ENCODE assay signal across 19 mouse cellular contexts in genomic region chr2:32104122-32104521, GRCm38 (mm10). TPM values are rescaled to one million over a fixed set of nuclear protein-coding genes. Genes with fewer than 3 reads are reported as not detected.
DNase-seq lines count a peak whose midpoint lies in the region; ATAC-seq lines count a peak whose summit lies in the region.
"Had no signal": no experiment of that assay in that cellular context is flagged by ENCODE, and none has a peak within 500 bp of the region (broad histone marks: within the 10 kb centered on the region; RNA-seq: fewer than 3 reads in every experiment).

No protein-coding gene starts in this region.

- H3K9me3 ChIP-seq in heart, embryonic 15.5 days (replicated peaks): no peaks in the 10 kb centered on the region
- 0 out of 2 replicates have a peak, but pooled peaks cover 5% of the 10 kb centered on the region for H3K9me3 ChIP-seq in midbrain, embryonic 10.5 days (replicated peaks)
- H3K9me3 ChIP-seq in midbrain, embryonic 13.5 days: peaks cover 3% of the 10 kb centered on the region; the same call in 1 of the 2 replicates
- H3K9me3 ChIP-seq: embryonic facial prominence, embryonic 15.5 days; liver, embryonic 12.5 days; lung, embryonic 15.5 days; midbrain, embryonic 15.5 days had no signal

- H3K4me1 ChIP-seq in heart, embryonic 15.5 days (replicated peaks): peaks cover 41% of the 10 kb centered on the region
- H3K4me1 ChIP-seq in midbrain, embryonic 10.5 days: peaks cover 27% of the 10 kb centered on the region
- peaks cover 15% of the 10 kb centered on the region for H3K4me1 ChIP-seq in midbrain, embryonic 13.5 days (replicated peaks)
- H3K4me1 ChIP-seq: lung, embryonic 15.5 days had no signal

- H3K27ac ChIP-seq in heart, embryonic 15.5 days: peak overlapping the region; percentile 85
- H3K27ac ChIP-seq in midbrain, embryonic 10.5 days (replicated peaks): 0 out of 2 replicates have a peak overlapping the region, but pooled peaks have one; percentile 23
- no peak overlapping the region for H3K27ac ChIP-seq in midbrain, embryonic 13.5 days
- H3K27ac ChIP-seq: embryonic facial prominence, embryonic 15.5 days; liver, embryonic 12.5 days; lung, embryonic 15.5 days; macrophage; midbrain, embryonic 15.5 days had no signal

- H3K27me3 ChIP-seq in heart, embryonic 15.5 days: no peaks in the 10 kb centered on the region
- no peaks in the 10 kb centered on the region for H3K27me3 ChIP-seq in midbrain, embryonic 10.5 days (ENCODE audit: low read depth, poor library complexity, severe bottlenecking)
- no peaks in the 10 kb centered on the region for H3K27me3 ChIP-seq in midbrain, embryonic 13.5 days
- H3K27me3 ChIP-seq: embryonic facial prominence, embryonic 15.5 days; liver, embryonic 12.5 days; lung, embryonic 15.5 days; midbrain, embryonic 15.5 days had no signal

- ATAC-seq in frontal cortex, adult (ENCODE audit: low TSS enrichment): peak; percentile 39; the same call in 1 of the 2 replicates
- ATAC-seq in heart, embryonic 15.5 days (replicated peaks; ENCODE audit: insufficient number of reproducible peaks, insufficient read depth, low FRiP score, low read depth): no peak
- ATAC-seq in midbrain, embryonic 13.5 days: no peak
- ATAC-seq: hindbrain, postnatal 0 days; liver, embryonic 12.5 days; midbrain, embryonic 15.5 days had no signal

- H3K36me3 ChIP-seq in heart, embryonic 15.5 days: peaks cover 9% of the 10 kb centered on the region; the same call in 1 of the 2 replicates
- H3K36me3 ChIP-seq in midbrain, embryonic 10.5 days: 0 out of 2 replicates have a peak, but pooled peaks cover 4% of the 10 kb centered on the region
- H3K36me3 ChIP-seq in midbrain, embryonic 13.5 days: peaks cover 19% of the 10 kb centered on the region
- H3K36me3 ChIP-seq: embryonic facial prominence, embryonic 15.5 days; forebrain, embryonic 10.5 days; lung, embryonic 15.5 days; midbrain, embryonic 15.5 days had no signal

- H3K4me3 ChIP-seq in heart, embryonic 15.5 days: no peak overlapping the region
- no peak overlapping the region for H3K4me3 ChIP-seq in midbrain, embryonic 10.5 days
- no peak overlapping the region for H3K4me3 ChIP-seq in midbrain, embryonic 13.5 days (replicated peaks)
- H3K4me3 ChIP-seq: embryonic facial prominence, embryonic 15.5 days; liver, embryonic 12.5 days; lung, embryonic 15.5 days; midbrain, embryonic 15.5 days had no signal

- 72% methylated on average over 7 of the region's 7 CpGs for WGBS in heart, embryonic 15.5 days
- 86% methylated on average over 7 of the region's 7 CpGs for WGBS in midbrain, embryonic 10.5 days
- WGBS in midbrain, embryonic 13.5 days: 78% methylated on average over 7 of the region's 7 CpGs

- H3K9ac ChIP-seq in heart, embryonic 15.5 days: no peak overlapping the region
- H3K9ac ChIP-seq in midbrain, embryonic 13.5 days (replicated peaks): no peak overlapping the region
- H3K9ac ChIP-seq: embryonic facial prominence, embryonic 15.5 days; liver, embryonic 12.5 days; lung, embryonic 15.5 days; midbrain, embryonic 15.5 days had no signal

- DNase-seq in frontal cortex, postnatal 14 days (ENCODE audit: low spot score in 2 of 2): no peak
- DNase-seq in heart, adult 9 months (ENCODE audit: low spot score in 2 of 2): no peak
- no peak for DNase-seq in midbrain, embryonic 10.5 days (ENCODE audit: low spot score)
- peak; percentile 59 for DNase-seq in right cerebral cortex, postnatal 25 days
- no peak for DNase-seq in lung, adult 18-20 months
- DNase-seq: cerebellum, adult 9-10 months; embryo, embryonic 11 days; kidney, adult 18-20 months; kidney, postnatal 14 days had no signal

- H3K4me2 ChIP-seq in heart, embryonic 15.5 days: no peak overlapping the region
- no peak overlapping the region for H3K4me2 ChIP-seq in midbrain, embryonic 13.5 days (replicated peaks)
- H3K4me2 ChIP-seq: embryonic facial prominence, embryonic 15.5 days; liver, embryonic 12.5 days; lung, embryonic 15.5 days; midbrain, embryonic 15.5 days had no signal

RNA-seq across cellular contexts. Expression of gene Plpp7, which starts 8.8 kb away (rescaled TPM):
- polyA plus RNA-seq in heart, embryonic 15.5 days (2015; fragmentation: Nextera tagmentation; extraction: Ambion mirVana): 15.9 and 16.1 TPM in 2 replicates
- polyA plus RNA-seq in midbrain, embryonic 10.5 days (2016; fragmentation: Nextera tagmentation; extraction: Ambion mirVana): 7.1 and 7.8 TPM in 2 replicates
- polyA plus RNA-seq in midbrain, embryonic 13.5 days (2015; fragmentation: Nextera tagmentation; extraction: Ambion mirVana): 16.6 and 19.1 TPM in 2 replicates

RNA-seq across cellular contexts. Expression of gene Fam78a, which starts 19.5 kb away (rescaled TPM):
- polyA plus RNA-seq in heart, embryonic 15.5 days (2015; fragmentation: Nextera tagmentation; extraction: Ambion mirVana): 26.7 and 29.1 TPM in 2 replicates
- polyA plus RNA-seq in midbrain, embryonic 10.5 days (2016; fragmentation: Nextera tagmentation; extraction: Ambion mirVana): 1.3 and 1.6 TPM in 2 replicates
- polyA plus RNA-seq in midbrain, embryonic 13.5 days (2015; fragmentation: Nextera tagmentation; extraction: Ambion mirVana): 0.38 and 0.44 TPM in 2 replicates

RNA-seq across cellular contexts. Expression of gene Prrc2b, which starts 46.8 kb away (rescaled TPM):
- polyA plus RNA-seq in heart, embryonic 15.5 days (2015; fragmentation: Nextera tagmentation; extraction: Ambion mirVana): 21.0 and 34.8 TPM in 2 replicates
- polyA plus RNA-seq in midbrain, embryonic 10.5 days (2016; fragmentation: Nextera tagmentation; extraction: Ambion mirVana): 41.5 and 57.6 TPM in 2 replicates
- 68.4 and 77.5 TPM in 2 replicates for polyA plus RNA-seq in midbrain, embryonic 13.5 days (2015; fragmentation: Nextera tagmentation; extraction: Ambion mirVana)

Comparison
In these comparisons a context has a peak if more than half of its experiments do, and no peak if none do; other contexts are left out.
1. RNA of gene Fam78a, which starts 19.5 kb away (polyA plus RNA-seq): 26.7 to 29.1 TPM in heart, embryonic 15.5 days; 1.3 to 1.6 TPM in midbrain, embryonic 10.5 days and 0.38 to 0.44 TPM in midbrain, embryonic 13.5 days; every median in the first group is over 10 times any median in the second.